Mouse (Mus musculus) embryonic facial prominence, embryonic 15.5 days (tissue): Measurements from ENCODE around the gene Ppp1r1b. TPM values are rescaled to one million over a fixed set of nuclear protein-coding genes. Genes with fewer than 3 reads are reported as not detected.
"Not testable (repeated sequence)": the region's sequence is repeated elsewhere in the genome, so short reads cannot be mapped to it uniquely, and the experiment has no call there.

ENCODE experiments used
- ATAC-seq: fragments of 200-750 bp; cut with Nextera tagmentation; 2 replicates; pipeline ENCODE4 v1.8.0; 2017; ENCODE audit warnings: low read depth, moderate TSS enrichment; ENCODE audit not compliant: insufficient number of reproducible peaks, low FRiP score, low TSS enrichment
- H3K27ac ChIP-seq: fragments of 300-500 bp; sonication (generic); replicated peaks from 2 replicates; pipeline ENCODE4 v1.5.1; 2015; ENCODE audit warnings: mild to moderate bottlenecking, inconsistent platforms
- H3K27me3 ChIP-seq: fragments of 300-500 bp; sonication (generic); 2 replicates; pipeline ENCODE4 v1.6.1; 2015; ENCODE audit warnings: inconsistent platforms
- H3K36me3 ChIP-seq: fragments of 300-500 bp; sonication (generic); 2 replicates; pipeline ENCODE4 v1.6.1; 2015; ENCODE audit warnings: mild to moderate bottlenecking, inconsistent platforms
- H3K4me1 ChIP-seq: fragments of 300-500 bp; sonication (generic); 2 replicates; pipeline ENCODE4 v1.6.1; 2015; ENCODE audit warnings: inconsistent platforms
- H3K4me2 ChIP-seq: fragments of 300-500 bp; sonication (generic); replicated peaks from 2 replicates; pipeline ENCODE4 v1.6.1; 2015; ENCODE audit warnings: mild to moderate bottlenecking, inconsistent platforms
- H3K4me3 ChIP-seq: fragments of 300-500 bp; sonication (generic); replicated peaks from 2 replicates; pipeline ENCODE4 v1.5.1; 2015; ENCODE audit warnings: mild to moderate bottlenecking, inconsistent platforms
- H3K9ac ChIP-seq: fragments of 300-500 bp; sonication (generic); 2 replicates; pipeline ENCODE4 v1.6.1; 2015; ENCODE audit warnings: inconsistent platforms
- H3K9me3 ChIP-seq: fragments of 300-500 bp; sonication (generic); replicated peaks from 2 replicates; pipeline ENCODE4 v1.6.1; 2016; ENCODE audit warnings: inconsistent platforms
- WGBS: fragments of 180-500 bp; shearing (Covaris S2); methylation state at CpG from one replicate; pipeline ENCODE4 v1.1.7; 2015; 5-methylcytosine and 5-hydroxymethylcytosine counted together
- polyA plus RNA-seq: library from polyadenylated mRNA; unstranded; fragments of >200 nt; fragmentation: Nextera tagmentation; extraction: Ambion mirVana; gene quantifications from 2 replicates; pipeline ENCODE4 v1.2.1, GENCODE M21; 2015

The Ppp1r1b gene
- polyA plus RNA-seq, 1 experiment from 2014 or later, result 7.0 TPM

DNA sequence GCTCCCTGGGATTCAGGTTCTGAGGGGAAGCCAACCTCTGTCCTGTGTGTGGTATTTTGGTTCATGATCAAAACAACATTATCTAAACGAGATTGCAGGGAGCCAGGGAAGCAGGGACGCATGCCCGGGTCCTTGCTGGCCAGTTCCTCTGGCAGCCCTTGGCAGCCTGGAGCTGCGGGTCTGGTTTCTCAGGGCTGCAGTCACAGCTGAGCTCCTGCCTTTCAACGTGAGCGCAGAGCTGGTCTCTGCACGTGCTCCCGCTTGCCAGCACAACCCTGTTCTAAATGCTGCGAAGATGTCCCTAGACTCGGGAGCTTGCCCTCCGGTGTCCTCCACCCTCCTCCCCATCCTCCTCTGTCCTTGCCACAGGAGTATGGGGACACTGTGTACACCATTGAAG, 29.6 kb downstream of the Ppp1r1b start:
- Histone ChIP-seq H3K9ac (no peak overlapping the region), H3K4me3 (no peak overlapping the region), H3K27me3 (no peaks in the 10 kb centered on the region), H3K36me3 (peaks cover 63% of the 10 kb centered on the region), H3K27ac (no peak overlapping the region), H3K9me3 (no peaks in the 10 kb centered on the region), H3K4me2 (no peak overlapping the region), H3K4me1 (peaks cover 5% of the 10 kb centered on the region)
- no peak for ATAC-seq
- WGBS, result 69% methylated on average over 11 of the region's 11 CpGs

DNA sequence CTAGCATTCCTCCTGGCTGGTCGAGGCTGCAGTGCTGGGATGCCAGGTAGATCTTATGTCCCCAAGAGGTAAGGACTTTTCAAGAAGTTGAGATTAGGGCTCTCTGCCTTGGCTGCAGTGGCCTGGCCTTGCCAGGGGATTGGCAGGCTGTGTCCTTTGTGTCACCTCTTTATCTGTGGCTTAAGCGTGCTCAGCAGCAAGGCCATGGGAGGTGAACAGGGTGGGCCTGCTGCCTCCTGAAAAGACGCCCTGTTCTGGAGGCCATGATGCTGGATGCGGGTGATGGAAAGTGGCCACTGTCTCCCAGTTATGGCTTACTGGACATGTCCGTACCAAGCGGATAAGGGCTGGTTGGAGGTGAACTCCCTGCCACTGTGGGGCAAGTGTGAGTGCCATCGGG, 31.2 kb downstream of the Ppp1r1b start:
- peaks cover 63% of the 10 kb centered on the region for H3K36me3 ChIP-seq
- peaks cover 7% of the 10 kb centered on the region for H3K27me3 ChIP-seq
- no peak for ATAC-seq
- no peaks in the 10 kb centered on the region for H3K9me3 ChIP-seq
- H3K4me1 ChIP-seq, result peaks cover 5% of the 10 kb centered on the region
- H3K4me3 ChIP-seq, result no peak overlapping the region
- no peak overlapping the region for H3K4me2 ChIP-seq
- 90% methylated on average over 7 of the region's 7 CpGs for WGBS
- no peak overlapping the region for H3K9ac ChIP-seq
- 0 out of 2 replicates have a peak overlapping the region, but pooled peaks have one; percentile 7 for H3K27ac ChIP-seq

DNA sequence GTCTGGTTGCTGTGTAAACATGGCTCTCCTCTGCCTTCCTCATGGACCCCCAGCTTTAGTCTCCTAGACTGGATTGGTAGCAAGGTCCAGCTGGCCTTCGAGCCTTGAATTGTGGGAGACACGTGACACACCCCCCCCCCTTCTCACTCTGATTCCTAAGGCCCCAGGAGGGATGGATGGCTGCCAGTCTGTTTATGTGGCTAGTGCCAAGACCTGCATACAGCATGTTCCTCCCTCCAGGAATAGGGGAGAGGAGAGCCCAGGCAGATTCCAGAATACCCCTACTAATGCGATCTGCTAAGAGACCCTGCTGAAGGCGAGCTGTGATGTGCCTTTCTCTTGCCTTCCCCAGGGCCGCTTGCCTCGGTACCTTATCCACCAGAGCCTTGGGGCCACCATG, 31.9 kb downstream of the Ppp1r1b start:
- peaks cover 5% of the 10 kb centered on the region for H3K4me1 ChIP-seq
- H3K4me3 ChIP-seq, result no peak overlapping the region
- 79% methylated on average over 6 of the region's 6 CpGs for WGBS
- no peak overlapping the region for H3K9ac ChIP-seq
- H3K4me2 ChIP-seq, result no peak overlapping the region
- H3K9me3 ChIP-seq, result no peaks in the 10 kb centered on the region
- peaks cover 14% of the 10 kb centered on the region for H3K27me3 ChIP-seq
- no peak overlapping the region for H3K27ac ChIP-seq
- ATAC-seq, result no peak
- H3K36me3 ChIP-seq, result peaks cover 58% of the 10 kb centered on the region

DNA sequence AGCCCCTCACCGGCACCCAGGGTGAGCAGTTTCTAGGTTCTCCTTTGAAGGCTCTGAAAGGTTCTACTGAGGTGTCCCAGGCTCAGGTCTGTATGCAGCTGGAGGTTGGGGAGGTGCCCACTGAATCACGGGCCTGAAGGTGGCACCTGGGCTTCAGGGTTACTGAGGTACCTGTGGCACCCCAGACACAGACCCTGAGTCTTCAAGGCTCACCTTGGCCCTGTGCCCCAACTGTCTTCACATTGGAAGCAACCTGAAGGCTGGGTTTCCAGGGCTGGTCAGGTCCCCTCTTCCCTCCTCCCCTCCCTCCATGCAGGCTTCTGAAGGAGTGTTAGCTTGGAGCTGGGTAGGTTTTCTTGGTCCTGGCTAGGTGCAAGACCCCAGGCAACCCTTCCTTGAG, 33.4 kb downstream of the Ppp1r1b start:
- no peak overlapping the region for H3K4me2 ChIP-seq
- H3K27me3 ChIP-seq, result peaks cover 30% of the 10 kb centered on the region
- no peak overlapping the region for H3K4me3 ChIP-seq
- no peaks in the 10 kb centered on the region for H3K9me3 ChIP-seq
- peaks cover 10% of the 10 kb centered on the region for H3K4me1 ChIP-seq
- no peak for ATAC-seq
- H3K27ac ChIP-seq, result no peak overlapping the region
- H3K9ac ChIP-seq, result no peak overlapping the region
- H3K36me3 ChIP-seq, result peaks cover 43% of the 10 kb centered on the region
- 82% methylated on average over 2 of the region's 2 CpGs for WGBS

DNA sequence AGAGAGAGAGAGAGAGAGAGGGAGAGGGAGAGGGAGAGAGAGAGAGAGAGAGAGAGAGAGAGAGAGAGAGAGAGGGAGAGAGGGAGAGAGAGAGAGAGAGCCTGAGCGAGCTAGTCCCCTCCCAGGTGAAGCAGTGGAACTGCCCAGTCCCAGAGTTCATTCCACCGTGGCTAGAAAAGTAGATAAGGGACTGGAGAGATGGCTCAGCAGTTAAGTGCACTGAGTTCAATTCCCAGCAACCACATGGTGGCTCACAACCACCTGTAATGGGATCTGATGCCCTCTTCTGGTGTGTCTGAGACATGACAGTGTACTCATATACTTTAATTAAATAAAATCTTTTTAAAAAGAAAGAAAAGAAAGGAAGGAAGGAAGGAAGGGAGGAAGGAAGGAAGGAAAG, 34.2 kb downstream of the Ppp1r1b start:
- H3K4me1 ChIP-seq, result peaks cover 14% of the 10 kb centered on the region
- H3K27me3 ChIP-seq, result peaks cover 37% of the 10 kb centered on the region
- not testable (repeated sequence) for H3K9ac ChIP-seq, ATAC-seq, H3K4me3 ChIP-seq, H3K9me3 ChIP-seq, H3K27ac ChIP-seq, H3K4me2 ChIP-seq
- 40% methylated on average over 2 of the region's 2 CpGs for WGBS
- H3K36me3 ChIP-seq, result peaks cover 35% of the 10 kb centered on the region

DNA sequence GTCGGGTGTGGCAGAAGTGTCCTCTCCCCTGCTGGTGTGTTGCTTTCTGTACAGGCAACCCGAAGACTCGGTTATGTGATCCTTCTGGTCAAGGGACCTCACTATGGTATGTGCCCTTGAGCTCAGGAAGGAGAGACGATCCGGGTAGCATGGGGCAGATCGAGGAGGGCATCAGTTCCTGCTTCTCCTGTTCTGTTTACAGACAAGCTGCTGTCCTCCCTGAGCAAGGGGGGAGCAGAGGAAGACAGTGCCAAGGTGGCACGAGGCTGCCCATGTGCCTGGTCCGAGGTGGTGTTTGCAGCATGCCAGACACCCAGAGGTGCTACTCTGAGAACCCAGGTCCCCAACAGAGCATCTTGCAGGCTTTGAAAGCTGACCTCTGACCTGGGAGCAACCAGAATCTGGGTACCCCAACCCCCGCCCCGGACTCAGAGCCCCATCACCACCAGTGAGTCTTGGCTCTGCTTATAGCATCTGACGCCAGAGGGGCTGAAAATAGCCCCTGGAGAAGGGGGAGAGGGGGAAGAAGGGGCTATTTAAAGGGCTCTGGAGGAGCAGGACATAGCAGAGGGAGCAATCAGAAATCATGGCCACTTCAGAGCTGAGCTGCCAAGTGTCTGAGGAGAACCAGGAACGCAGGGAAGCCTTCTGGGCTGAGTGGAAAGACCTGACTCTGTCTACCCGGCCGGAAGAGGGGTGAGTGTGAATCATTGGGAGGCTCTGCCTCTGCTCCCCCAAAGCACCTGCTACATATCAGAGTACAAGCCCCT, 35.2 kb downstream of the Ppp1r1b start, which contains the start of gene Tcap:
Gene Tcap (plus strand): TSS at position 551 of the 770 bp plus-strand sequence.
- 49% methylated on average over 14 of the region's 14 CpGs for WGBS
- Histone ChIP-seq H3K4me2 (no peak within 1 kb of the TSS), H3K27me3 (peaks cover 47% of the 10 kb centered on the region), H3K4me3 (no peak within 1 kb of the TSS), H3K27ac (no peak within 1 kb of the TSS), H3K36me3 (peaks cover 25% of the 10 kb centered on the region), H3K9me3 (no peaks in the 10 kb centered on the region), H3K9ac (no peak within 1 kb of the TSS), H3K4me1 (peaks cover 14% of the 10 kb centered on the region)
- ATAC-seq, result no peak

DNA sequence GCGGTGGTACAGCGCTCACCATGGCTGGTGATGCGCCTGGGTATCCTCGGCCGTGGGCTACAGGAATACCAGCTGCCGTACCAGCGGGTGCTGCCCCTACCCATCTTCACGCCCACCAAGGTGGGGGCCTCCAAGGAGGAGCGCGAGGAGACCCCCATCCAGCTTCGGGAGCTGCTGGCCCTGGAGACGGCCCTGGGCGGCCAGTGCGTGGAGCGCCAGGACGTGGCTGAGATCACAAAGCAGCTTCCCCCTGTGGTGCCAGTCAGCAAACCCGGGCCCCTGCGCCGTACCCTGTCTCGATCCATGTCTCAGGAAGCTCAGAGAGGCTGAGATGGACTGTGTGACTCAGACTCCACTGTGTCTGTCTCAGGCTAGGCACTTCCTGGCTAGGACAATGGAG, 36.0 kb downstream of the Ppp1r1b start:
- no peak overlapping the region for H3K4me3 ChIP-seq
- H3K4me2 ChIP-seq, result no peak overlapping the region
- 73% methylated on average over 20 of the region's 20 CpGs for WGBS
- H3K9me3 ChIP-seq, result no peaks in the 10 kb centered on the region
- peaks cover 47% of the 10 kb centered on the region for H3K27me3 ChIP-seq
- H3K36me3 ChIP-seq, result peaks cover 17% of the 10 kb centered on the region
- no peak overlapping the region for H3K27ac ChIP-seq
- H3K4me1 ChIP-seq, result peaks cover 14% of the 10 kb centered on the region
- no peak overlapping the region for H3K9ac ChIP-seq
- ATAC-seq, result no peak

DNA sequence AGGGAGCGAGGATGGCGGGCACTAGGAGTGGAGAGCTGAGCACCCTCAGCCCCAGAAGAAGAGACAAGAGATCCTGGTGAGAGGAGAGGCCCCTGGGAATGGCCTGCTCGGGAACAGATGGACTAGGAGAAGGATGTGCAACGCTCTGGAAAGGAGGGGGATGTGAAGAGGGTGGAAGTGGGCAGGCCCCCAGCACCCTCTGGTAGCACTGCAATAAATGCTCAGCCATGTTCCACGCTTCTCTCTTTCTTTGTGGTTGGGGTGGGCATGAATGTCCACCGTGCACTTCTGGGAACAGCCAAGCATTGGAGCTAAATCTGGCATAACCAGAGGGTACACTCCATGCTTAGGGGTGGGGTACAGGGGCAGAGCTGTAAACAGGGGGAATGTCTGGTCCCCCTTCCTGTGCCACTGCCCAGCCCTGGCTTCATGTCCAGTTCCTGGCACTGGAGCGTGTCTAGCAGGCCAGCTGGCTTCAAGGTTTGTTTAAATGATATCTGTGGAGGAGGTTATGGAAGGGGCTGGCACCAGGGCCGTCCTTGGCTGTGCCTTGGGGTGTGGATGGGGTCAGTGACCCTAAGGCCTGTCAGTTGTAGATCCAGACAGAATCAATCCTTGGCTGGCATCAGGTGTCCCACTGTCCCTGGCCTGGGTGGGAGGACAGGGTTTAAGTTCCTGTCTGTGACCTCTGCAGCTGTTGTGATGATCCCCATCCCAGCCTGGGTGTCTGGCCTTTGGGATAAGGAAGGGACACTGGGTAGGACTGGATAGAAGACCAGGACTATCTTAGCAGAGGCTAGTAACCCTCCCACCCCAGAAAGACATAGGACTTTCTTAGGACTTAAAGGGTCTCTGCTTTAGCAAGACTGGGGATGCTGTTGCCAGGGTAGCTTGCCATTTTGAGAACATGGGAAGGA, 36.8 kb downstream of the Ppp1r1b start:
- WGBS, result 55% methylated on average over 8 of the region's 8 CpGs
- no peak for ATAC-seq
- Histone ChIP-seq H3K9ac (no peak overlapping the region), H3K4me3 (no peak overlapping the region), H3K9me3 (no peaks in the 10 kb centered on the region), H3K4me1 (peaks cover 14% of the 10 kb centered on the region), H3K27ac (no peak overlapping the region), H3K36me3 (peaks cover 10% of the 10 kb centered on the region), H3K4me2 (no peak overlapping the region), H3K27me3 (peaks cover 47% of the 10 kb centered on the region)

DNA sequence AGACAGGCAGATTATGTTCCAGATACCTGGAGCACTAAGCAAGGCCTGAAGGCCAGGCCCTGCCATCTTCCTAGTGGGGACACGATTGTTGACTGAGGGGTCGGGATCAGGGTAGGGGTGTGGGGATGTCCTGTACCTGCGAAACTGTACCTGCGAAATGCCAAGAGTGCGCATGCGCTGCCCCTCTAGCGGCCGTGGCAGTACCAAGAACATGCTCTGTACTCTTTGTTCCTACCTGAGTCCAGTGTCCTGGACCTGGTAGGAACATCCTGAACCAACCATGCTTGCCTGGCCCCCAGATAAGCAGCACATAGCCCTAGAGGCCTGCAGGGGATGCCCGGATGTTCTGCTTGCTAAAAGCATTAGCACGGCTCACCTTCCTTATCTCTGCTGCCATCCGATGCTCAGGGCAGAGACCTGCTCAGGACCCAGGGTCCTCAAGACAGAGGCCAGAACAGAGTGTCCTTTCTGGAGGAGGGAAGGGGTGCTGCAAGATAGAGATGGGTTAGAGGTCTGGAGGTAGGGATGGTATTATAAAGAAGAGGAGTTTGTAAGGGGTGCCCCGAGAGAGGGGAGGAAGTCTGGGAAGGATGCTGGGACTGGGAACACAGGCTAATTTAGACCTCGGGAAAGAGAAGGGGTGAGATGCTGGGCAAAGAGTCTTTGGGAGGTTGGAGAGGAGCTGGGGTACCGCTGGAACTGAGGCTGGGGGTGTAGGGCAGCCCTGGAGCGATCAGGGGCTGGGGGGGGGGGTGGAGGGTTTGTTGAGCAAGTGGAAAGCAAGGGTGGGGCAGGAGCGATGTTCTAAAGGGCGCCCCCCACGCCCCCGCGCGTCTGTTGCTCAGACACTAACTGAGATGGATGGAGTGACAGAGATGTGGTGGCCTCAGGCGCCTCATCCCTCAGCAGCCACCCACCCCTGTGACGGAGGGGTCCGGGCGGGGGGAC, 37.7 kb downstream of the Ppp1r1b start, which contains the start of gene Pnmt:
Gene Pnmt (plus strand): TSS at position 813 of the 948 bp plus-strand sequence.
- Histone ChIP-seq H3K4me2 (no peak within 1 kb of the TSS), H3K9ac (no peak within 1 kb of the TSS), H3K27me3 (peaks cover 47% of the 10 kb centered on the region), H3K27ac (no peak within 1 kb of the TSS), H3K4me3 (no peak within 1 kb of the TSS), H3K4me1 (peaks cover 14% of the 10 kb centered on the region), H3K36me3 (0 out of 2 replicates have a peak, but pooled peaks cover under 1% of the 10 kb centered on the region), H3K9me3 (no peaks in the 10 kb centered on the region)
- WGBS, result 49% methylated on average over 25 of the region's 25 CpGs
- no peak for ATAC-seq

DNA sequence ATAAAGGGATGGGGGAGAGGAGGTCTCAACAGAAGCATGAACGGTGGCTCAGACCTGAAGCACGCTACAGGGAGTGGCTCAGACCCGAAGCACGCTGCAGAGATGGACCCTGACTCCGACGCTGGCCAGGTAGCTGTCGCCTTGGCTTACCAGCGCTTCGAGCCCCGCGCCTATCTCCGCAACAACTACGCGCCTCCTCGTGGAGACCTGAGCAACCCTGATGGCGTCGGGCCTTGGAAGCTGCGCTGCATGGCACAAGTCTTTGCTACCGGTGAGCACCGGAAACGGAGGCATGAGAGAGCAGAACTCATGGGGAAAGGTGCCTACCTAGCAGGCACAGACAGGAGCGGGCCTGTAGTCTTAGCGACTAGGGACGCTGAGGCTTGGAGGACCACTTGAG, 38.4 kb downstream of the Ppp1r1b start:
- Histone ChIP-seq H3K4me1 (peaks cover 17% of the 10 kb centered on the region), H3K4me3 (no peak overlapping the region), H3K9ac (no peak overlapping the region), H3K36me3 (no peaks in the 10 kb centered on the region), H3K27me3 (peaks cover 47% of the 10 kb centered on the region), H3K9me3 (no peaks in the 10 kb centered on the region), H3K27ac (no peak overlapping the region), H3K4me2 (no peak overlapping the region)
- WGBS, result 12% methylated on average over 24 of the region's 24 CpGs
- ATAC-seq, result no peak
